Mouse (Mus musculus) neural tube, embryonic 13.5 days (tissue): ENCODE measurements around the gene Olfr974. TPM values are rescaled to one million over a fixed set of nuclear protein-coding genes. Genes with fewer than 3 reads are reported as not detected.

ENCODE experiments used
- polyA plus RNA-seq: library from polyadenylated mRNA; unstranded; fragments of >200 nt; fragmentation: Nextera tagmentation; extraction: Ambion mirVana; gene quantifications from 2 replicates; pipeline ENCODE4 v1.2.1, GENCODE M21; 2015

Olfr974 gene
- polyA plus RNA-seq, 1 experiment from 2014 or later: not detected

Other genes with a start within 250 kb of the Olfr974 start
- gene Olfr149, start 230.4 kb upstream of the Olfr974 start, polyA plus RNA-seq: not detected in 2 replicates
- not detected in 2 replicates for gene Olfr965, start 226.1 kb upstream of the Olfr974 start, polyA plus RNA-seq
- gene Olfr150, start 206.5 kb upstream of the Olfr974 start, polyA plus RNA-seq: not detected in 2 replicates
- not detected in 2 replicates for gene Olfr967, start 191.3 kb upstream of the Olfr974 start, polyA plus RNA-seq
- gene Olfr968, start 154.2 kb upstream of the Olfr974 start, polyA plus RNA-seq: not detected in 2 replicates
- not detected in 2 replicates for gene Olfr969, start 146.6 kb upstream of the Olfr974 start, polyA plus RNA-seq
- not detected in 2 replicates for gene Olfr970, start 128.6 kb upstream of the Olfr974 start, polyA plus RNA-seq
- not detected in 2 replicates for gene Olfr971, start 100.6 kb upstream of the Olfr974 start, polyA plus RNA-seq
- not detected in 2 replicates for gene Olfr972, start 71.1 kb upstream of the Olfr974 start, polyA plus RNA-seq
- not detected in 2 replicates for gene Olfr229, start 30.2 kb upstream of the Olfr974 start, polyA plus RNA-seq
- gene Olfr975, start 14.5 kb downstream of the Olfr974 start, polyA plus RNA-seq: not detected in 2 replicates
- not detected in 2 replicates for gene Olfr976, start 23.6 kb downstream of the Olfr974 start, polyA plus RNA-seq
- gene Olfr978, start 54.6 kb downstream of the Olfr974 start, polyA plus RNA-seq: not detected in 2 replicates
- gene Olfr979, start 66.0 kb downstream of the Olfr974 start, polyA plus RNA-seq: not detected in 2 replicates
- gene Olfr980, start 72.1 kb downstream of the Olfr974 start, polyA plus RNA-seq: not detected in 2 replicates
- not detected in 2 replicates for gene Olfr981, start 84.0 kb downstream of the Olfr974 start, polyA plus RNA-seq
- not detected in 2 replicates for gene Olfr982, start 136.3 kb downstream of the Olfr974 start, polyA plus RNA-seq
- gene Olfr983, start 156.1 kb downstream of the Olfr974 start, polyA plus RNA-seq: not detected in 2 replicates
- gene Olfr984, start 176.7 kb downstream of the Olfr974 start, polyA plus RNA-seq: not detected in 2 replicates
- not detected in 2 replicates for gene Olfr985, start 192.7 kb downstream of the Olfr974 start, polyA plus RNA-seq
- not detected in 2 replicates for gene Tmem225, start 210.6 kb downstream of the Olfr974 start, polyA plus RNA-seq
- gene Olfr986, start 243.4 kb downstream of the Olfr974 start, polyA plus RNA-seq: 0.19 TPM in 1 of 2 replicates, not detected in the other